Mouse (Mus musculus): ENCODE data around the gene Ilf3. TPM values are rescaled to one million over a fixed set of nuclear protein-coding genes. Genes with fewer than 3 reads are reported as not detected.
A peak's percentile ranks its signal among the peaks of the same experiment; 100 is the strongest.

Ilf3 gene
- polyA plus RNA-seq, 1 experiment = 71.3 TPM

DNA sequence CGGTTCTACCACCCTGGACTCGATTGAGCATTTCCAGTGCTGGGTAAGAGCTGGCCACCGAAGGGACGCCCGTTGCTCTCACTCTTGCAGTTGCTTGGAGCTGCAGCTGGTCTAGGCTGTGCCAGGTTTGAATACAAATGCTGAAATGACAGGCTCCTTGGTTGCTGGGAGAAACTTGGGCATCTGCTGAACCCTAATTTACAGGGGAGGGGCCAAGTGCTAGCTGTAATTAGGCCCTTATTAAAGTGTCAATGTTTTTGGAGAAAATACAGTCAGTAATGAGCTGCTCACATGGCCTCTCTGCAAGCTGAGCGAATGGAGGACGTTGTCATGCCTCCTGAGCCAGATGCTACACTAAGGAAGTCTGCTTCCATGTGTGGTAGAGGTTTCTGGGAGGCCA is 63.1 kb downstream of the Ilf3 start:
- no peak overlapping the region for H3K27ac ChIP-seq (ENCODE audit: insufficient read depth, low read length)
- TF ChIP-seq CTCF (IDR thresholded peaks at IDR 0.05; ENCODE audit: extremely low read depth, insufficient read depth, low read length) = no peak
- TF ChIP-seq POLR2A (IDR thresholded peaks at IDR 0.05; ENCODE audit: extremely low read depth, insufficient read depth, low read length) = no peak
- no peak overlapping the region for H3K4me3 ChIP-seq (ENCODE audit: insufficient read depth, low read length)
- peaks cover 32% of the 10 kb centered on the region for H3K4me1 ChIP-seq (ENCODE audit: control insufficient read depth, insufficient read depth, low read length)

- no peak overlapping the region for H3K4me3 ChIP-seq (ENCODE audit: insufficient read depth, low read length)
- no peak overlapping the region for H3K27ac ChIP-seq (ENCODE audit: insufficient read depth, low read length)
- peaks cover 25% of the 10 kb centered on the region for H3K4me1 ChIP-seq (ENCODE audit: control insufficient read depth, insufficient read depth, low read length)
- TF ChIP-seq CTCF (IDR thresholded peaks at IDR 0.05; ENCODE audit: extremely low read depth, insufficient read depth, low read length) (no peak), POLR2A (IDR thresholded peaks at IDR 0.05; ENCODE audit: extremely low read depth, insufficient read depth, low read length) (no peak)
Measured at GRCm38 (mm10) chr9:21432066-21432465, 64.4 kb downstream of the Ilf3 start.

DNA sequence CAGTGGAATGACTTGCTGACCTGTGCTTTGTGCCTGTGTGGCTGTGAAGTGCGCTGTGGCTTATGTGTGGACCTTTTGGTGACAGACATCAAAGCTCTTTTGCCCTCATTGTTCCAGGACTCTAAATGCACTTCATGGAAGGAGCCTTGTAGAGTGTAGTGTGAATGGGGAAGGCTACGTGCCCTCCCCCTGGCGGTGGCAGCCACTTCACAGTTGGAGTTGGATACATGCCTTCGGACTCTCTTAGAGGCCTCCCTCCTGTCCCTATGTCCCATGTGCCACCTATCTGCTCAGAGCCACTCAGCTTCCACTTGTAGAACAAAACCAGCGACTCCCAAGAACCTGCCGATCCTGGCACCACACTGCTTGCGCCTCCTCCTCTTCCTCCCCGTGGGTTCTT is 66.1 kb downstream of the Ilf3 start:
- Histone ChIP-seq H3K4me3 (ENCODE audit: insufficient read depth, low read length) (no peak overlapping the region), H3K27ac (ENCODE audit: insufficient read depth, low read length) (no peak overlapping the region), H3K4me1 (ENCODE audit: control insufficient read depth, insufficient read depth, low read length) (peaks cover 27% of the 10 kb centered on the region)
- no peak for TF ChIP-seq CTCF (IDR thresholded peaks at IDR 0.05; ENCODE audit: extremely low read depth, insufficient read depth, low read length)
- TF ChIP-seq POLR2A (IDR thresholded peaks at IDR 0.05; ENCODE audit: extremely low read depth, insufficient read depth, low read length) = no peak

DNA sequence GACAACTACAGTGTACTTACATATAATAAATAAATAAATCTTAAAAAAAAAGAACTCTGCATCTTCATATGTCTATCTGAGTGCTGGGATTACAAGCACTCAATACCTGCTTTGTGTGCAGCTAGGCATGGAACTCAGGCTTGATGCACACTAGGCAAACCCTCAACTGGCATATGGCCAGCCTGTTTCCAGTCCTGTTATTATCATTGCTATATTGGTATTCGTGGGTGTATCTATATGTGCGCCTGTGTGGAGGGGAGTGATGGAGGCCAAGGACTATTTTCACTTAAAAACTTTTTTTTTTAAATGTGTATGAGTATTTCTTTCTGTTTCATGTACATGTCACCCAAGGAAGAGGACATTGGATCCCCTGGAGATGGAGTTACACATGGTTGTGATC is 66.7 kb downstream of the Ilf3 start:
- Histone ChIP-seq H3K27ac (ENCODE audit: insufficient read depth, low read length) (no peak overlapping the region), H3K4me3 (ENCODE audit: insufficient read depth, low read length) (no peak overlapping the region), H3K4me1 (ENCODE audit: control insufficient read depth, insufficient read depth, low read length) (peaks cover 26% of the 10 kb centered on the region)
- TF ChIP-seq CTCF (IDR thresholded peaks at IDR 0.05; ENCODE audit: extremely low read depth, insufficient read depth, low read length) = no peak
- no peak for TF ChIP-seq POLR2A (IDR thresholded peaks at IDR 0.05; ENCODE audit: extremely low read depth, insufficient read depth, low read length)

- 0 out of 2 replicates have a peak overlapping the region, but pooled peaks have one; percentile 55 for H3K27ac ChIP-seq (ENCODE audit: insufficient read depth, low read length)
- H3K4me1 ChIP-seq (ENCODE audit: control insufficient read depth, insufficient read depth, low read length) = peaks cover 19% of the 10 kb centered on the region
- H3K4me3 ChIP-seq (ENCODE audit: insufficient read depth, low read length) = no peak overlapping the region
- TF ChIP-seq POLR2A (IDR thresholded peaks at IDR 0.05; ENCODE audit: extremely low read depth, insufficient read depth, low read length) (no peak), CTCF (IDR thresholded peaks at IDR 0.05; ENCODE audit: extremely low read depth, insufficient read depth, low read length) (no peak)
Measured at GRCm38 (mm10) chr9:21435777-21436635, 68.3 kb downstream of the Ilf3 start.

GRCm38 (mm10) chr9:21437577-21437976 is 69.9 kb downstream of the Ilf3 start:
- Histone ChIP-seq H3K4me1 (ENCODE audit: control insufficient read depth, insufficient read depth, low read length) (peaks cover 17% of the 10 kb centered on the region), H3K27ac (ENCODE audit: insufficient read depth, low read length) (peak overlapping the region; percentile 41; the same call in 1 of the 2 replicates), H3K4me3 (ENCODE audit: insufficient read depth, low read length) (no peak overlapping the region)
- TF ChIP-seq POLR2A (IDR thresholded peaks at IDR 0.05; ENCODE audit: extremely low read depth, insufficient read depth, low read length) (no peak), CTCF (IDR thresholded peaks at IDR 0.05; ENCODE audit: extremely low read depth, insufficient read depth, low read length) (no peak)

DNA sequence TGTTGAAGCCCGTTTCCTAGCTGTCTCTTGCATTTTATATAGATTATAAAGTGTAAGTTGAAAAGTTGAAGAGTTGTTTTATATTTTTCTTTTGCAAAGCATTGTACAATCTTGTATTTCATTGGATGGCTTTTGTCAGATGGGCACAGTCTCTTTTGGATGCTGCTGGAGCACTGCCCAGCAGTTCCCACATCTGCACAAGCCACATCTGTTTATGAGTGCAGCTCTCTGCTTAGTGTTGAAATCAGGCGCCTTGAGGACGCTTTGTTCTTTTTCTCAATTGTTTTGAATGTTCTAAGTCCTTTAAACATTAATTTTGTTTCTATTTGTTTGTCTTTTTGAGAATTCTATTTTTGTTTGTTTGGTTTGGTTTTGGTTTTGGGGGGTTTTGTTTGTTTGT is 70.5 kb downstream of the Ilf3 start:
- TF ChIP-seq POLR2A (IDR thresholded peaks at IDR 0.05; ENCODE audit: extremely low read depth, insufficient read depth, low read length) (no peak), CTCF (IDR thresholded peaks at IDR 0.05; ENCODE audit: extremely low read depth, insufficient read depth, low read length) (no peak)
- no peak overlapping the region for H3K27ac ChIP-seq (ENCODE audit: insufficient read depth, low read length)
- peaks cover 16% of the 10 kb centered on the region for H3K4me1 ChIP-seq (ENCODE audit: control insufficient read depth, insufficient read depth, low read length)
- no peak overlapping the region for H3K4me3 ChIP-seq (ENCODE audit: insufficient read depth, low read length)

- Histone ChIP-seq H3K4me3 (ENCODE audit: insufficient read depth, low read length) (no peak overlapping the region), H3K27ac (ENCODE audit: insufficient read depth, low read length) (no peak overlapping the region), H3K4me1 (ENCODE audit: control insufficient read depth, insufficient read depth, low read length) (peaks cover 7% of the 10 kb centered on the region)
- TF ChIP-seq CTCF (IDR thresholded peaks at IDR 0.05; ENCODE audit: extremely low read depth, insufficient read depth, low read length) (no peak), POLR2A (IDR thresholded peaks at IDR 0.05; ENCODE audit: extremely low read depth, insufficient read depth, low read length) (no peak)
Measured at GRCm38 (mm10) chr9:21439456-21439855, 71.8 kb downstream of the Ilf3 start.

DNA sequence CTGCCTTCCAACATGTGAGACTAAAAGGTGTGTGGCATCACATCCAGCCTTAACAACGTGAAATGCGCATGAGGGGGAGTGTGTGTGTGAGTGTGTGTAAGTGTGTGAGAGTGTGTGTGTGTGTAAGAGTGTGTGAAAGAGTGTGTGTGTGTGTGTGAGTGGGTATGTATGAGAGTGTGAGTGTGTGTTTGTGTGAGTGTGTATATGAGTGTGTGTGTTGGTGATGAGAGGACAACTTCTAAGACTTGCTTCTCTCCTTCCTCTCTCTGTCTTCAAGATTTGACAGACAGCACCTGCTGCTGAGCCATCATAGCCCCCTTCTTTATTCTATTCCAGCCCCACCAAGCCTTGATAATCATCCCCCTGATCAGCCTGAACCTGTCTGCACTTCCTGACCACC is 72.2 kb downstream of the Ilf3 start:
- Histone ChIP-seq H3K27ac (ENCODE audit: insufficient read depth, low read length) (no peak overlapping the region), H3K4me3 (ENCODE audit: insufficient read depth, low read length) (no peak overlapping the region), H3K4me1 (ENCODE audit: control insufficient read depth, insufficient read depth, low read length) (peaks cover 7% of the 10 kb centered on the region; the same call in 1 of the 2 replicates)
- TF ChIP-seq POLR2A (IDR thresholded peaks at IDR 0.05; ENCODE audit: extremely low read depth, insufficient read depth, low read length) = no peak
- TF ChIP-seq CTCF (IDR thresholded peaks at IDR 0.05; ENCODE audit: extremely low read depth, insufficient read depth, low read length) = no peak

DNA sequence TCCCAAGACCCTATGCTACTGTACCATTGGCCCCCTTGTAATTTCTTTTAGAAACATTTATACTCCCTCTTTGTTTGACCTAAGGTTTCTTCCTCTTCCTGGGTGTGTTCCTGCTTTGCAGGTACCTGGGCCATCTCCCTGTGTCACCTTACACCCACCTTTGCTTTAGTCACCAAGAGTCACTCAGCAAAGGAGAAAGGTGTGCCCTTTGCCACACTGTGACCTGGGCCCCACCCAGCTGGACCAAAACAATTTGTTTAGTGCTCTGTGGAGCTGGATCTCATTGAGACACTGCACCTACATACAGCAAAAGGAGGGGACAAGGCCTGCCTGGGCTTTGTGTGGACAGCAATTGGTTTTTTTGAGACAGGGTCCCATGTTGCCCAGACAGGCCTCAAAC is 72.7 kb downstream of the Ilf3 start:
- Histone ChIP-seq H3K4me3 (ENCODE audit: insufficient read depth, low read length) (no peak overlapping the region), H3K27ac (ENCODE audit: insufficient read depth, low read length) (no peak overlapping the region), H3K4me1 (ENCODE audit: control insufficient read depth, insufficient read depth, low read length) (peaks cover 7% of the 10 kb centered on the region; the same call in 1 of the 2 replicates)
- TF ChIP-seq POLR2A (IDR thresholded peaks at IDR 0.05; ENCODE audit: extremely low read depth, insufficient read depth, low read length) (no peak), CTCF (IDR thresholded peaks at IDR 0.05; ENCODE audit: extremely low read depth, insufficient read depth, low read length) (no peak)
